Mouse (Mus musculus) erythroblast, embryonic 14.5 days (primary cell): ENCODE data around the gene Rhoc. TPM values are rescaled to one million over a fixed set of nuclear protein-coding genes. Genes with fewer than 3 reads are reported as not detected.

Experiments
- H3K27me3 ChIP-seq: 2 replicates; pipeline ENCODE4 v1.6.1; 2012; ENCODE audit warnings: inconsistent platforms; ENCODE audit not compliant: control insufficient read depth
- H3K36me3 ChIP-seq: 2 replicates; pipeline ENCODE4 v1.6.1; 2012; ENCODE audit warnings: mild to moderate bottlenecking, inconsistent platforms; ENCODE audit not compliant: control insufficient read depth
- H3K4me1 ChIP-seq: 2 replicates; pipeline ENCODE4 v1.6.1; 2012; ENCODE audit warnings: inconsistent platforms; ENCODE audit not compliant: control insufficient read depth
- H3K4me3 ChIP-seq: replicated peaks from 2 replicates; pipeline ENCODE3; 2012; ENCODE audit warnings: moderate library complexity, mild to moderate bottlenecking, inconsistent platforms
- H3K9me3 ChIP-seq: 2 replicates; pipeline ENCODE4 v1.6.1; 2012; ENCODE audit warnings: low read length, inconsistent platforms, mixed read lengths; ENCODE audit not compliant: control insufficient read depth
- GATA1 ChIP-seq: IDR thresholded peaks from 2 replicates; pipeline ENCODE4 v1.6.1; 2012; ENCODE audit warnings: low read length, inconsistent platforms, mixed read lengths
- TAL1 ChIP-seq: IDR thresholded peaks from 3 replicates; pipeline ENCODE4 v1.6.1; 2012; ENCODE audit warnings: low read length, inconsistent platforms, mixed read lengths
- polyA plus RNA-seq: library from polyadenylated mRNA; stranded (reverse); fragments of >175 nt; gene quantifications from 2 replicates; pipeline ENCODE4 v1.2.3, GENCODE M21; 2012

The Rhoc gene
- polyA plus RNA-seq, 1 experiment, result 0.47 TPM

GRCm38 (mm10) chr3:104792360-104793270, 4.4 kb downstream of the Rhoc start:
- no peak for TF ChIP-seq TAL1
- TF ChIP-seq GATA1, result no peak
- Histone ChIP-seq H3K36me3 (peaks cover 15% of the 10 kb centered on the region), H3K4me3 (no peak overlapping the region), H3K9me3 (no peaks in the 10 kb centered on the region), H3K27me3 (peaks cover 39% of the 10 kb centered on the region), H3K4me1 (peaks cover 15% of the 10 kb centered on the region)

GRCm38 (mm10) chr3:104793871-104794828, 6.0 kb downstream of the Rhoc start:
- peaks cover 24% of the 10 kb centered on the region for H3K27me3 ChIP-seq
- peaks cover 10% of the 10 kb centered on the region for H3K4me1 ChIP-seq
- H3K36me3 ChIP-seq, result peaks cover 22% of the 10 kb centered on the region
- TF ChIP-seq TAL1 (no peak), GATA1 (no peak)
- no peaks in the 10 kb centered on the region for H3K9me3 ChIP-seq
- no peak overlapping the region for H3K4me3 ChIP-seq

GRCm38 (mm10) chr3:104794953-104795470, 6.8 kb downstream of the Rhoc start:
- TF ChIP-seq GATA1 (no peak), TAL1 (no peak)
- Histone ChIP-seq H3K4me3 (no peak overlapping the region), H3K9me3 (no peaks in the 10 kb centered on the region)

GRCm38 (mm10) chr3:104795661-104796340, 7.6 kb downstream of the Rhoc start:
- H3K9me3 ChIP-seq, result no peaks in the 10 kb centered on the region
- H3K4me3 ChIP-seq, result no peak overlapping the region
- no peak for TF ChIP-seq GATA1
- TF ChIP-seq TAL1, result no peak
- H3K4me1 ChIP-seq, result peaks cover 10% of the 10 kb centered on the region
- peaks cover 8% of the 10 kb centered on the region for H3K27me3 ChIP-seq
- peaks cover 39% of the 10 kb centered on the region for H3K36me3 ChIP-seq

More at GRCm38 (mm10) chr3:104794953-104795470, 6.8 kb downstream of the Rhoc start:
- H3K36me3 ChIP-seq, result peaks cover 31% of the 10 kb centered on the region
- peaks cover 10% of the 10 kb centered on the region for H3K4me1 ChIP-seq
- H3K27me3 ChIP-seq, result peaks cover 15% of the 10 kb centered on the region

- Histone ChIP-seq H3K36me3 (peaks cover 45% of the 10 kb centered on the region), H3K4me1 (peaks cover 10% of the 10 kb centered on the region), H3K9me3 (no peaks in the 10 kb centered on the region), H3K4me3 (no peak overlapping the region), H3K27me3 (0 out of 2 replicates have a peak, but pooled peaks cover 2% of the 10 kb centered on the region)
- TF ChIP-seq TAL1, result no peak
- no peak for TF ChIP-seq GATA1
Observed at GRCm38 (mm10) chr3:104796430-104797082, 8.4 kb downstream of the Rhoc start.

GRCm38 (mm10) chr3:104800681-104801080, 12.5 kb downstream of the Rhoc start:
- Histone ChIP-seq H3K9me3 (no peaks in the 10 kb centered on the region), H3K4me3 (no peak overlapping the region), H3K27me3 (no peaks in the 10 kb centered on the region), H3K36me3 (peaks cover 53% of the 10 kb centered on the region), H3K4me1 (no peaks in the 10 kb centered on the region)
- TF ChIP-seq GATA1, result no peak
- TF ChIP-seq TAL1, result no peak

- TF ChIP-seq GATA1, result no peak
- no peak for TF ChIP-seq TAL1
- no peaks in the 10 kb centered on the region for H3K9me3 ChIP-seq
- no peaks in the 10 kb centered on the region for H3K27me3 ChIP-seq
- no peaks in the 10 kb centered on the region for H3K4me1 ChIP-seq
- no peak overlapping the region for H3K4me3 ChIP-seq
- peaks cover 53% of the 10 kb centered on the region for H3K36me3 ChIP-seq
Observed at GRCm38 (mm10) chr3:104801481-104801880, 13.3 kb downstream of the Rhoc start.

- TF ChIP-seq TAL1 (no peak), GATA1 (no peak)
- Histone ChIP-seq H3K4me1 (no peaks in the 10 kb centered on the region), H3K9me3 (no peaks in the 10 kb centered on the region), H3K36me3 (peaks cover 39% of the 10 kb centered on the region), H3K4me3 (no peak overlapping the region), H3K27me3 (no peaks in the 10 kb centered on the region)
Observed at GRCm38 (mm10) chr3:104804312-104804711, 16.1 kb downstream of the Rhoc start.
